Mouse (Mus musculus): ENCODE measurements at regions not wholly inside any gene's neighbourhood (a gene's known extent, or its start where the extent isn't known, plus 50 kb on each side); places are given as distances from the start of the nearest gene placed in this dataset.
A peak's percentile ranks its signal among the peaks of the same experiment; 100 is the strongest.

DNA sequence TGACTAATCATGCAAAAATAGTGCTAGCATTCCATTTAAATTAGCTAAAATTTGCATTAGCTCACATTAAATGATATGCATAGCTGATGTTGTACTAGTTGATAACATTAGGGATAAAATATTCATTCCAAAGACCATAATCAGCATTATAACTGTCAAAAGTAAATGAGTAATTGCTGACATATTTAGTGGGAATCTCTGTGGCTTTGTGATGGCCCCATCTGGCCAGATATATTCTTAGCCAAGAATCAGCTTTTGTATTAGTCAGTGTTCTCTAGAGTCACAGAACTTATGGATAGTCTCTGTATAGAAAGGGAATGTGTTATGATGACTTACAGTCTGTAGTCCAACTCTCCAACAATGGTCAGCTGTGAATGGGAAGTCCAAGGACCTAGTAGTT, 171.2 kb downstream of the Gria2 start:
- DNase-seq: no peak

DNA sequence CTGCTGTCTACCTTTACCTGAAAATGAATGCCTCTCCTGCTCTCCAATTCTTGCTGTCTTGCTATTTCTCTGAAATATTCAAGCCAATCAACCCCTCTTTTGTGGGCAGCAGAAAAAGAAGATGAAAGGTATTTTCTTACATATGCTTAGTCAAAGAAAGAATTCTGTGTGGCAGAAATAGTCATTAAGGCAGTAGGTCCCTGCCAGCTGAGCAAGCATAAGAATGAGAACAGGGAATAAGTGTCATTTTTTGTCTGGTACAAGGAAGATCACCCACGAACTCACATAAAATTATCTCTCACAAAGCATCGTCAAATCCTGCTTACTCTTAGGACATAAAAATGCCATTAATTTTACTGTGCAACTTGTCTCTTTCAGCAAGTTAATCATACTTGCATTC, 192.2 kb downstream of the Gria2 start:
- no peak for DNase-seq

GRCm38 (mm10) chr3:80608467-80608866, 194.2 kb downstream of the Gria2 start:
- no peak for DNase-seq

DNA sequence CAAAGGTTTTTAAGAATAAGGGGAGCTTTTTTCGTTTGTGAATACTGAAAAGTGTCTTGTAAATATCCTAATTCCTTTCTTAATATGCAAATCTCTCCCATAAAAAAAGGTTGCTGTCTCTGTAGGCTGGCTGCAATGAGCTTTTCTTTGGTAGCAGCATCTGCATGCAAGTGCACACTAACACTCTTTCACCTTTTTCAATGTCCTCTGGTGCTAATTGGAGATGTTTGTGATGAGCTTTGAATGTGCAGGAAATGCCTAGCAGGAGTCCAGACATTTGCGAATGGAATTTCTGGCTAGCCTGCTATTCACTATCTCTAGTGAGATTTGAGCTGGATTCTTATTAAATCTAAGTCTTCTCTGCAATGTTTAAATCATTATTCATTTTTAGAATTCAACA, 194.8 kb downstream of the Gria2 start:
- no peak for DNase-seq

DNA sequence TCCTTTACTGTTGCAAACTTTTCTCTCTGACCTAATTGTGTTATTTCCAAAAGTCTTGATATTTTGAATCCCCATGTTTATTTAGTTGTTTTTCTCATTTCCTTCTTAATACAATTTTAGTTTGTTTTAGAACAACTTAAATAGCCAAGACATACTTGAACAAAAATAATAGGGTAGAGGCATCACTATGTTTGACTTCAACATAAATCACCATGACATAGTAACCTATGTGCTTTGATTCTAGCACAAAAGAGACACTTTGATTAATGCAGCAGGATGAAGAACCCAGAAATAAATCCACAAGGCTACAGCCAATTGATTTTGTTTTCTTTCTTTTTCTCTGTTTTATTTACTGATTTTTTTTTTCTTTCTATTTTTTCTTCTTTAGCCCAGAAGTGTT, 205.1 kb downstream of the Gria2 start:
- no peak for DNase-seq

DNA sequence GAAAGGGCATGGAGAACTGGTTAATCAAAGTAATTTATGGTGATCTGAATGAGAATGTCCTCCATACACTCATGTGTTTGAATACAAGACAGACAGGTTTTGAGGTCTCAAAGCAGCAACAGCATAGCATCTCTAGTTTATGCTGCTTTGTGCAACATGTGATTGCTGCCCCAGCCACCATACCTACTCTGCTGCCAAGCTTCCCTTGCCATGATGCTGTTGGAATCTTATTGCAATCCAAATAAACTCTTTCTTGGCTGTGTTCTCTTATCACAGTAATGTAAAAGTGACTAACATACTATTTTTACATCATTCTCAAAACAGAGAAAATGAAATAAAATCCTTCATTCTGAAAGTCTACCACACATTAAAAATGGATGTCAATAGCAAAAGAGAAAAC, 235.1 kb downstream of the Gria2 start:
- no peak for DNase-seq

DNA sequence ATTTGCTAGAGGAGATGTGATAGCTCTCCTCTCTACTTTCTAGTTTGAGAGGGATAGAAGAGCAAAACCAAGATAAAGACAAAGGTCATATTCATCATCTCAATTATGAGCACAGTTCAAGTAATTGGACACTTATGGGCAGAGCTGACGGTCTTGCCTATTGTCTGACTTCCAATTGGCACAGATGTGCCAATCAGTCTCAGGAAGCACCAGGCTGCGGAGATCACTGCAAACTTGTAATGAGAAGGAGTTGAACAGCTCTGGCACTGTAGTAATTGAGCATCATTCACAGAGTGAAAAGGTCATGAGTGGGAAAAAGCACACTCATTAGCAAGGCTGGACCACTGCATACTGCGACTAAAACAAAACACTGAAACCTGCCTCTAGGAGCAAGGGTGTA, 236.4 kb downstream of the Gria2 start:
- no peak for DNase-seq

DNA sequence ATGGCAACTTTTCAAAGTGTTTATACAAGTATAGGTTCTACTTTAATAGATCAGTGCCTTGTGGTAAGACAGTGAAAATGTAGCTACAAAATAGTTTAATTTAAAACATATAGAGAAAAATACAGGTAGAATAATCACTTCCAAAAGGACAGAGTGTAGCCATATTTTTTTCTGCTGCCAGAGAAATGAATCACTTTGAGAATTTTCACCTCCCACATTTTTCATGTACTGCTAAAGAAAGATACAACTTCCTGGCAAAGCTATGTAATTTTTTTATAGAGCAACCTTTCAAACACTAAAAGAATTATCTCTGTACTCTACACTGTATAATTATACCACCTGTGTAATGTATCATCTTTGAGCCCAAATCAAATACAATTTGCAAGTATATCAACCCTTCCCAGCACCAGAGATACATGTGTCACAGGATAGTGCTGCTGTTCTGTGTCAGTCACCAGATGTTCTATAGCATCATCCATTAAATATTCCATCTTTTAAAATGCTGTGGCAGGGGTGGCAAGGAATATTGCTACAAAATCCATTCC, 256.4 kb downstream of the Gria2 start:
- no peak for DNase-seq

- DNase-seq: no peak
These were observed 258.9 kb downstream of the Gria2 start for GRCm38 (mm10) chr3:80543783-80544182.

GRCm38 (mm10) chr3:80541382-80541781, 261.3 kb downstream of the Gria2 start:
- no peak for DNase-seq

DNA sequence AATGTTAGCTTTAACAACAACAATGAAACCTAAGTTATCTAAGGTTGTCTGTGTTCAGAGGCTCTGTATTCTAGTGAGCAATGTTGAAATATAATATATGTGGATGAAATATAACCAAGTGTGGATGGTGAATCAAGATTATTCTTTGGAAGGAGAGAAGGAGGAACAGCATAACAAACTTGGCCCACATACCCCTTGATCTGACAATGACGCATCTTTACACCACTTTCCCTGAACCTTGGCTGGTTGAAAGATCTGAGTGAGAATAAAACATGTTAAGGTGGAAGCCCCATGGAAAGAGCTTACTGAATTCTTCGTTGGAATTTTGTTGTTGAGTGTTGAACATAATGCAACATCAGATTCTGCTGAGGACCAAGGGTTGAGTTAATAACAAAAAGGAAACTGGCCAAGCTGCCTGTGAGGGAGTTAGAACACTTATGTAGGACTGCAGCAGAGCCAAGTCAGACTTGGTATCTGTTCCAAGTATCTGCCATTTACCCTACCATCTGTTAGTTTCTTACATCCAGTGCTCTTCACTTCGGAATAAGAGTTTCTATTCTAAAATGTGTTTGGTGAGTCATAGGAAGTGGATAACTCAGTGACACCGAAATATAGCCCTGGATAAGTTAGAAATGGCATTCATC, 268.8 kb downstream of the Gria2 start:
- peak in 1 of 2 experiments; percentile 4 for DNase-seq

GRCm38 (mm10) chr3:80514026-80514425, 288.6 kb downstream of the Gria2 start:
- no peak for DNase-seq

- DNase-seq: no peak
These were observed 293.4 kb downstream of the Gria2 start for GRCm38 (mm10) chr3:80509185-80509584.

GRCm38 (mm10) chr3:80506701-80507100, 295.9 kb downstream of the Gria2 start:
- DNase-seq: no peak

- no peak for DNase-seq
These were observed 301.5 kb downstream of the Gria2 start for GRCm38 (mm10) chr3:80501117-80501516.

GRCm38 (mm10) chr3:80496556-80496955, 306.1 kb downstream of the Gria2 start:
- no peak for DNase-seq

DNA sequence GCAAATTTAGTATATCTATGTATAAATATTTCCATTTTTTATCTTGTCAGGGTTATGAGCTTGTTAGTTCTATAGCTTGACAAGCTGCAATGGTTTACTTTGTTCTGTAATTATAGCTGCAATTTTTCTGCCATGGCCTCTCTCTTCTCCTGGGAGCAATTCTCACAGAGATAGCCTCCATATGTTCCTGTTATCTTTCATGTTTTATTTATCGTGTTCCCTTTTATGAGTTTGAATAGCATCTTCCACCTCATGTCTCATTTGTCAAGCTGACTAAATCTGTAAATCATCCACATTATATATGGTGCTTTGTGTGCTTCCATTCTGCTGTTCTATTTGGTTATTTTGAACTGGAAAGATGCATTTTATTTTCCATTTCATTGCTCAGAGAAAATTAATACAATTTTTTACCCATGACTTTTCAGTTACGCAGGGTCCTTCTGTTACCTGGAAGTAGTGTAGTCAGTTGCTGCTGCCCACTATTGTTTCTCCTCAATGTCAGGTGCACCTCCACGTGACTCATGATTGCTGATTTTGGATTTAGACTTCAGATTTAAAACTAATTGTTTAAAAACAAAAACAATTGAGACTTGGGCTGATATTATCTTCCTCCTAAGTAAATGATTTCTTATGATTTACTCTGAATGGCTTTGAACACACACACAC, 318.3 kb downstream of the Gria2 start:
- DNase-seq: no peak

- no peak for DNase-seq
These were observed 324.0 kb downstream of the Gria2 start for GRCm38 (mm10) chr3:80478676-80479075.

GRCm38 (mm10) chr3:80473686-80474085, 328.9 kb downstream of the Gria2 start:
- no peak for DNase-seq
